8 mouse cellular contexts compared by ENCODE assay signal in the genomic region with DNA sequence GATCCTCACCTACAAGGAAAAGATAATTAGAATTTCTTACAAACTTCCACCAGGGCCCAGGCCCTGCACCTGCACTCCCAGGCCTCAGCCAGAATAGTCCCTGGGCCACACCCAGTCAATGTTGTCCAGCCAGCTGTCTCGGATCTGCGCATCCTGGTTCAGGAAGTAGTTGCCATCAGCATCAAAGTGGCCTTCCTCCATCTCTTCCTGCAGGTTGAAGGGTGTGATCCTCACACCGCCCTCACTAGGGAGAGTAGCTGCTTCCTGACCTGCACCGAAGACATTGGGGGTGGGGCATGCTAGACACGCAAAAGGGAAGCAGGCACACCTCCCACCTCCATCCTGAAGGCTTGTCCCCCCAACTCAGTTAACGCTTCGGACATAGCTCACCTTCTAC. TPM values are rescaled to one million over a fixed set of nuclear protein-coding genes. Genes with fewer than 3 reads are reported as not detected.
A peak's percentile ranks its signal among the peaks of the same experiment; 100 is the strongest.
DNase-seq lines count a peak whose midpoint lies in the region; ATAC-seq and TF ChIP-seq lines count a peak whose summit lies in the region.

No protein-coding gene starts in this region.

- H3K9ac ChIP-seq in heart, postnatal 0 days (replicated peaks; ENCODE audit: low read depth, low read length), result no peak overlapping the region
- peak overlapping the region; percentile 86 for H3K9ac ChIP-seq in hindbrain, embryonic 12.5 days
- H3K9ac ChIP-seq in midbrain, embryonic 13.5 days (replicated peaks), result peak overlapping the region; percentile 83

- no peaks in the 10 kb centered on the region for H3K9me3 ChIP-seq in heart, postnatal 0 days (replicated peaks; ENCODE audit: control insufficient read depth, low read length)
- H3K9me3 ChIP-seq in hindbrain, embryonic 12.5 days (replicated peaks), result no peaks in the 10 kb centered on the region
- H3K9me3 ChIP-seq in midbrain, embryonic 13.5 days, result no peaks in the 10 kb centered on the region

- H3K36me3 ChIP-seq in heart, postnatal 0 days (replicated peaks; ENCODE audit: control insufficient read depth, insufficient read depth, low read length), result peaks cover 63% of the 10 kb centered on the region
- peaks cover 61% of the 10 kb centered on the region for H3K36me3 ChIP-seq in hindbrain, embryonic 12.5 days
- peaks cover 73% of the 10 kb centered on the region for H3K36me3 ChIP-seq in midbrain, embryonic 13.5 days

- H3K27me3 ChIP-seq in heart, postnatal 0 days (ENCODE audit: control insufficient read depth, insufficient read depth, low read length), result no peaks in the 10 kb centered on the region
- no peaks in the 10 kb centered on the region for H3K27me3 ChIP-seq in hindbrain, embryonic 12.5 days
- H3K27me3 ChIP-seq in midbrain, embryonic 13.5 days, result no peaks in the 10 kb centered on the region

- 0 out of 2 replicates have a peak overlapping the region, but pooled peaks have one; percentile 86 for H3K27ac ChIP-seq in heart, postnatal 0 days (ENCODE audit: low read depth)
- H3K27ac ChIP-seq in hindbrain, embryonic 12.5 days, result no peak overlapping the region
- H3K27ac ChIP-seq in midbrain, embryonic 13.5 days, result no peak overlapping the region

- ATAC-seq in heart, postnatal 0 days (ENCODE audit: insufficient read depth, low read depth), result no peak
- no peak for ATAC-seq in hindbrain, embryonic 12.5 days (ENCODE audit: low FRiP score)
- no peak for ATAC-seq in midbrain, embryonic 13.5 days
- ATAC-seq in granulocyte monocyte progenitor cell, adult 5-6 weeks (replicated peaks; ENCODE audit: poor library complexity, severe bottlenecking), result no peak

- H3K4me1 ChIP-seq in heart, postnatal 0 days (ENCODE audit: control insufficient read depth, insufficient read depth), result peaks cover 6% of the 10 kb centered on the region
- H3K4me1 ChIP-seq in hindbrain, embryonic 12.5 days, result peaks cover 25% of the 10 kb centered on the region
- H3K4me1 ChIP-seq in midbrain, embryonic 13.5 days (replicated peaks), result peaks cover 33% of the 10 kb centered on the region

- intact Hi-C loops in heart, postnatal 14 days (cut with DNase I), result no loop called here

- 66% methylated on average over 7 of the region's 7 CpGs for WGBS in heart, postnatal 0 days
- WGBS in hindbrain, embryonic 12.5 days, result 81% methylated on average over 7 of the region's 7 CpGs
- 89% methylated on average over 7 of the region's 7 CpGs for WGBS in midbrain, embryonic 13.5 days

- no peak for TF ChIP-seq CTCF in heart, postnatal 0 days (IDR thresholded peaks at IDR 0.05; ENCODE audit: low read depth)

- no peak for DNase-seq in heart, postnatal 0 days (ENCODE audit: low spot score)
- DNase-seq in heart, postnatal 14 days, result no peak
- DNase-seq in ZHBTc4 (ENCODE audit: low read depth, low spot score), result peak; percentile 74
- no peak for DNase-seq in T-cell, adult 2 months (ENCODE audit: low spot score)
- DNase-seq in thymus, postnatal 25 days, result no peak

- peak overlapping the region; percentile 85 for H3K4me3 ChIP-seq in heart, postnatal 0 days (ENCODE audit: low read depth, low read length)
- peak overlapping the region; percentile 79 for H3K4me3 ChIP-seq in hindbrain, embryonic 12.5 days
- peak overlapping the region; percentile 74 for H3K4me3 ChIP-seq in midbrain, embryonic 13.5 days (replicated peaks)

- H3K4me2 ChIP-seq in heart, postnatal 0 days (ENCODE audit: low read depth, low read length), result peak overlapping the region; percentile 64
- peak overlapping the region; percentile 93 for H3K4me2 ChIP-seq in hindbrain, embryonic 12.5 days (replicated peaks)
- peak overlapping the region; percentile 89 for H3K4me2 ChIP-seq in midbrain, embryonic 13.5 days (replicated peaks)

- TF ChIP-seq EP300 in heart, postnatal 0 days (IDR thresholded peaks at IDR 0.05; ENCODE audit: low read depth), result no peak

RNA-seq across cellular contexts. Expression of a gene that starts 1.2 kb away (rescaled TPM):
- 39.3 and 39.9 TPM in 2 replicates for total RNA-seq in heart, postnatal 0 days (2014; rRNA removed; ENCODE audit: low replicate concordance)
- 26.9 and 27.2 TPM in 2 replicates for polyA plus RNA-seq in heart, postnatal 0 days (2015; fragmentation: Nextera tagmentation; extraction: Ambion mirVana)
- 10 to 100 TPM; 38.0 to 43.7 TPM for total RNA-seq in heart, postnatal 14 days (2021)
- 86.2 and 92.9 TPM in 2 replicates for polyA plus RNA-seq in hindbrain, embryonic 12.5 days (2016; fragmentation: Nextera tagmentation; extraction: Ambion mirVana)
- polyA plus RNA-seq in midbrain, embryonic 13.5 days (2015; fragmentation: Nextera tagmentation; extraction: Ambion mirVana), result 90.8 and 96.1 TPM in 2 replicates
- 21.1 and 44.7 TPM in 2 replicates for total RNA-seq in granulocyte monocyte progenitor cell, adult 5-6 weeks (2014; fragmentation: Nextera tagmentation)
- total RNA-seq in granulocyte monocyte progenitor cell, adult 5-6 weeks (2017), result 44.1 and 58.2 TPM in 2 replicates

RNA-seq across cellular contexts. Expression of a gene that starts 13.6 kb away (rescaled TPM):
- total RNA-seq in heart, postnatal 0 days (2014; rRNA removed; ENCODE audit: low replicate concordance), result 30.2 and 45.3 TPM in 2 replicates
- polyA plus RNA-seq in heart, postnatal 0 days (2015; fragmentation: Nextera tagmentation; extraction: Ambion mirVana), result 9.6 and 10.8 TPM in 2 replicates
- 10 to 100 TPM; 29.2 to 30.5 TPM for total RNA-seq in heart, postnatal 14 days (2021)
- 46.5 and 47.2 TPM in 2 replicates for polyA plus RNA-seq in hindbrain, embryonic 12.5 days (2016; fragmentation: Nextera tagmentation; extraction: Ambion mirVana)
- 30.0 and 30.7 TPM in 2 replicates for polyA plus RNA-seq in midbrain, embryonic 13.5 days (2015; fragmentation: Nextera tagmentation; extraction: Ambion mirVana)
- total RNA-seq in granulocyte monocyte progenitor cell, adult 5-6 weeks (2014; fragmentation: Nextera tagmentation), result 27.0 and 33.2 TPM in 2 replicates
- total RNA-seq in granulocyte monocyte progenitor cell, adult 5-6 weeks (2017), result 26.2 and 35.0 TPM in 2 replicates

RNA-seq across cellular contexts. Expression of a gene that starts 14.1 kb away (rescaled TPM):
- 22.1 TPM in 1 of 2 replicates, not detected in the other for total RNA-seq in heart, postnatal 0 days (2014; rRNA removed; ENCODE audit: low replicate concordance)
- polyA plus RNA-seq in heart, postnatal 0 days (2015; fragmentation: Nextera tagmentation; extraction: Ambion mirVana), result 3.2 and 5.4 TPM in 2 replicates
- 1 to 10 TPM; 1.1 to 4.2 TPM for total RNA-seq in heart, postnatal 14 days (2021)
- 19.5 and 46.1 TPM in 2 replicates for polyA plus RNA-seq in hindbrain, embryonic 12.5 days (2016; fragmentation: Nextera tagmentation; extraction: Ambion mirVana)
- polyA plus RNA-seq in midbrain, embryonic 13.5 days (2015; fragmentation: Nextera tagmentation; extraction: Ambion mirVana), result 8.5 and 9.0 TPM in 2 replicates
- 9.1 and 25.5 TPM in 2 replicates for total RNA-seq in granulocyte monocyte progenitor cell, adult 5-6 weeks (2014; fragmentation: Nextera tagmentation)
- 1.2 and 4.3 TPM in 2 replicates for total RNA-seq in granulocyte monocyte progenitor cell, adult 5-6 weeks (2017)

RNA-seq across cellular contexts. Expression of a gene that starts 38.2 kb away (rescaled TPM):
- total RNA-seq in heart, postnatal 0 days (2014; rRNA removed; ENCODE audit: low replicate concordance), result 11.8 and 18.5 TPM in 2 replicates
- 10.9 and 11.2 TPM in 2 replicates for polyA plus RNA-seq in heart, postnatal 0 days (2015; fragmentation: Nextera tagmentation; extraction: Ambion mirVana)
- 1 to 10 TPM; 6.9 to 7.0 TPM for total RNA-seq in heart, postnatal 14 days (2021)
- 61.3 and 67.9 TPM in 2 replicates for polyA plus RNA-seq in hindbrain, embryonic 12.5 days (2016; fragmentation: Nextera tagmentation; extraction: Ambion mirVana)
- polyA plus RNA-seq in midbrain, embryonic 13.5 days (2015; fragmentation: Nextera tagmentation; extraction: Ambion mirVana), result 69.3 and 75.4 TPM in 2 replicates
- total RNA-seq in granulocyte monocyte progenitor cell, adult 5-6 weeks (2014; fragmentation: Nextera tagmentation), result 6.0 and 18.7 TPM in 2 replicates
- 11.4 and 12.0 TPM in 2 replicates for total RNA-seq in granulocyte monocyte progenitor cell, adult 5-6 weeks (2017)

RNA-seq across cellular contexts. Expression of a gene that starts 38.3 kb away (rescaled TPM):
- total RNA-seq in heart, postnatal 0 days (2014; rRNA removed; ENCODE audit: low replicate concordance), result 2.3 and 8.6 TPM in 2 replicates
- polyA plus RNA-seq in heart, postnatal 0 days (2015; fragmentation: Nextera tagmentation; extraction: Ambion mirVana), result 18.7 and 19.4 TPM in 2 replicates
- 10 to 100 TPM in 1 of 2 experiments, 1 to 10 TPM in 1; 7.5 to 18.8 TPM for total RNA-seq in heart, postnatal 14 days (2021)
- polyA plus RNA-seq in hindbrain, embryonic 12.5 days (2016; fragmentation: Nextera tagmentation; extraction: Ambion mirVana), result 32.7 and 33.2 TPM in 2 replicates
- 27.1 and 28.3 TPM in 2 replicates for polyA plus RNA-seq in midbrain, embryonic 13.5 days (2015; fragmentation: Nextera tagmentation; extraction: Ambion mirVana)
- total RNA-seq in granulocyte monocyte progenitor cell, adult 5-6 weeks (2014; fragmentation: Nextera tagmentation), result 17.1 and 23.3 TPM in 2 replicates
- 29.1 and 33.3 TPM in 2 replicates for total RNA-seq in granulocyte monocyte progenitor cell, adult 5-6 weeks (2017)
